Mouse (Mus musculus) midbrain, embryonic 12.5 days (tissue): ENCODE data around the gene Vezf1. TPM values are rescaled to one million over a fixed set of nuclear protein-coding genes. Genes with fewer than 3 reads are reported as not detected.

Experiments
- ATAC-seq: fragments of 200-750 bp; cut with Nextera tagmentation; 2 replicates; pipeline ENCODE4 v1.8.0; 2017; ENCODE audit warnings: low read depth, moderate TSS enrichment, moderate library complexity; ENCODE audit not compliant: low FRiP score
- H3K27ac ChIP-seq: fragments of 300-500 bp; sonication (generic); replicated peaks from 2 replicates; pipeline ENCODE4 v1.5.1; 2016; ENCODE audit warnings: mild to moderate bottlenecking
- H3K27me3 ChIP-seq: fragments of 300-500 bp; sonication (generic); 2 replicates; pipeline ENCODE4 v1.6.1; 2016; ENCODE audit warnings: mild to moderate bottlenecking
- H3K36me3 ChIP-seq: fragments of 300-500 bp; sonication (generic); 2 replicates; pipeline ENCODE4 v1.6.1; 2016
- H3K4me1 ChIP-seq: fragments of 300-500 bp; sonication (generic); 2 replicates; pipeline ENCODE4 v1.6.1; 2016
- H3K4me2 ChIP-seq: fragments of 300-500 bp; sonication (generic); replicated peaks from 2 replicates; pipeline ENCODE4 v1.6.1; 2016; ENCODE audit warnings: mild to moderate bottlenecking, moderate library complexity
- H3K4me3 ChIP-seq: fragments of 300-500 bp; sonication (generic); 2 replicates; pipeline ENCODE4 v1.5.1; 2016; ENCODE audit warnings: mild to moderate bottlenecking
- H3K9ac ChIP-seq: fragments of 300-500 bp; sonication (generic); replicated peaks from 2 replicates; pipeline ENCODE4 v1.6.1; 2016; ENCODE audit warnings: mild to moderate bottlenecking, moderate library complexity
- H3K9me3 ChIP-seq: fragments of 300-500 bp; sonication (generic); 2 replicates; pipeline ENCODE4 v1.6.1; 2016; ENCODE audit warnings: mild to moderate bottlenecking
- WGBS: fragments of 180-500 bp; shearing (Covaris S2); methylation state at CpG from one replicate; pipeline ENCODE4 v1.1.7; 2016; 5-methylcytosine and 5-hydroxymethylcytosine counted together
- polyA plus RNA-seq: library from polyadenylated mRNA; unstranded; fragments of >200 nt; fragmentation: Nextera tagmentation; extraction: Ambion mirVana; gene quantifications from 2 replicates; pipeline ENCODE4 v1.2.1, GENCODE M21; 2016

Gene Vezf1
- polyA plus RNA-seq, 1 experiment from 2014 or later, result 88.6 TPM

DNA sequence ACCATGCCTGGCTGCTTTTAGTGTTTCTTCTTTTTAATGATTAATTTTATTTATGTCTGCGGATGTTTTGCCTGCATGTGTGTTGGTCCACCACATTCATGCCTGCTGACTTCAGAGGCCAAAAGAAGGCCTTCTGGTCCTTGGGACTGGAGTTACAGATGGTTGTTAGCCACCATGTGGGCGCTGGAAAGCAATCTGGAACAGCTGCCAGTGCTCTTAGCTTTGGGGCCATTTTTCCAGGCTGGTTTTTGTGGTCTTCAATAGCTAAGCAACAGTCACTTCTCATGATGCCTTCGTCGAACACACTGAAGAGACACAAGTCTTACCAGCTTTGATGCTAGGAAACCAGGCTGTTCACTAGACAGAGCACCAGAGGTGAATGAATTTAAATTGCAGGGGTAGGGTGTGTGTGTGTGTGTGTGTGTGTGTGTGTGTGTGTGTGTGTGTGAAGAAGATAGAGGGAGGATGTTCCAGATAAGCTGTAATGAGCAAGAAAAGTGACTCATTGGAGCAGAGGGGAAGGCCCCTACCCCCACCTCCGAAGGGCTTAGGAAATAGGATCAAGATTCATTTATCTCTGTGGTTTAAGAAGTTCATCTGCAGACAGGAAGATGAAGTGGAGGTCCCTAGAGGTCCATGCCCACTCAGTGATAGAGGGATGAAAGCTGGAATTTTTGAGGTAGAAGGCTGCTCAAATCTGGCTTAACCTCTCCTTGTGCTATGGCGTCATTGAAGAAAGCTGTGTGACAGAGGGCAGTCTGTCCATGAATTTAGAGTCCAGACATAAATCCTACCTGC lies 37.6 kb downstream of the Vezf1 start:
- no peak for ATAC-seq
- H3K36me3 ChIP-seq, result no peaks in the 10 kb centered on the region
- no peaks in the 10 kb centered on the region for H3K27me3 ChIP-seq
- no peak overlapping the region for H3K4me3 ChIP-seq
- H3K9me3 ChIP-seq, result no peaks in the 10 kb centered on the region
- H3K4me2 ChIP-seq, result no peak overlapping the region
- WGBS, result 80% methylated on average over 6 of the region's 6 CpGs
- H3K4me1 ChIP-seq, result peaks cover 27% of the 10 kb centered on the region
- H3K9ac ChIP-seq, result no peak overlapping the region
- peak overlapping the region; percentile 21; the same call in 1 of the 2 replicates for H3K27ac ChIP-seq

DNA sequence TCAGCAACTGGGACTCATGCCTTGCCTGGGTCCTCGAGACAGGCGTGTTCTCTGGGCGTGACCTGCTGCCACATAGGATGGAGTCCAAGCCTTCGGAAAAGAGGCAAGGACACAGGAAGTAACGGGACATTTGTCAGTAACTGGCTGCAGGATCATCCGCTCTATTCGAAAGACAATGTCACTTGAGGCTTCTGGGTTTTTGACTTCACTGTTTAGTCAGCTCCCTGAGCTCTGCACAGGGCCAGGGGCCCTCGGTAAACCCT lies 38.1 kb downstream of the Vezf1 start:
- Histone ChIP-seq H3K4me1 (peaks cover 24% of the 10 kb centered on the region), H3K4me2 (no peak overlapping the region), H3K4me3 (no peak overlapping the region), H3K27ac (peak overlapping the region; percentile 21; the same call in 1 of the 2 replicates), H3K9me3 (no peaks in the 10 kb centered on the region), H3K27me3 (no peaks in the 10 kb centered on the region), H3K9ac (no peak overlapping the region), H3K36me3 (no peaks in the 10 kb centered on the region)
- ATAC-seq, result no peak
- 68% methylated on average over 8 of the region's 8 CpGs for WGBS

DNA sequence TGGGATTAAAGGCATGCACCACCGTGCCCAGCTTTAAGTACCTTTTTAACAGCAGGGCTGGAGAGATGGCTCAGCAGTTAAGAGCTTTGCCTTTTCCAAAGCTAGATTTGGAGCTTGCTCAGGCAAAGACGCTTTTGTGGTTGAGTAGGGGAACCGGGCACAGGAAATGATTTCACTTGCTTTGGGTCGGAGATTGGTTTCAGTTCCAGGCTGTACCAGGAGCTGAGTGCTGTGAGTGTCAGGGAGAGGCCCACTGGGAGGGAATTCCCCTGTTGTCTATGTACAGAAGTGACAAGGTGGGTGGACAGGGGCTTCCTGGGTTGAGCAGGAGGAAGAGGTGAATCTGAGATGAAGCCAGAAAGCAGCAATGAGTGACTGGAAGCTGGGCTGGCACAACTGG lies 39.3 kb downstream of the Vezf1 start:
- Histone ChIP-seq H3K4me1 (peaks cover 29% of the 10 kb centered on the region), H3K9me3 (no peaks in the 10 kb centered on the region), H3K4me3 (no peak overlapping the region), H3K27ac (no peak overlapping the region), H3K9ac (no peak overlapping the region), H3K27me3 (no peaks in the 10 kb centered on the region), H3K4me2 (no peak overlapping the region), H3K36me3 (no peaks in the 10 kb centered on the region)
- ATAC-seq, result no peak
- 82% methylated on average over 4 of the region's 4 CpGs for WGBS

DNA sequence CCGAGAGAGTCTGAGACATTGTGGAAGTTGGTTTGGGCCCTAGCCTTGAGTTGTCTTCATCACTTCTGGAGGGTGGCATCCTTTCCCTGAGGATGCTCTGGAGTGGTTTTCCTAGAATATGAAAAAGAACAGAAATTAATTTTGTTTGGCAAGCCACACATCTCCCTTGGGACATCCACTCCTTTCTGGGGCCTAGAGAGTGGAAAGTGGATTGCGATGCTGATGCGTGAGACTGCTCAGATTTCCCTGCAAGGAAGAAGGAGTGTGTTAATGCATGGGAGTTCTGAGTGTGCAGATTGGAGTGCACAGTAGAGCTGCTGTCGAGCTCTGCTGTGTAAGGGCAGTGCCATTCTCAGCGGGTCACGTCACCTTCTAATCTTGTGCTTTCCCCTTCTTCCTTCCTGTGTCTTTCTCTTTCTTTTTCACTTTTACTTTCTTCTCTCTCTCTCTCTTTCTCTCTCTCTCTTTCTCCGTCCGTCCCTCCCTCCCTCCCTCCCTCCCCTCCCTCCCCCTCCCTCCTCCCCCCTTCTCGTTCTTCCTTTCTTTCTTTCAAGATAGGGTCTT lies 42.0 kb downstream of the Vezf1 start:
- peaks cover 47% of the 10 kb centered on the region for H3K4me1 ChIP-seq
- H3K9ac ChIP-seq, result no peak overlapping the region
- no peaks in the 10 kb centered on the region for H3K9me3 ChIP-seq
- no peak overlapping the region for H3K27ac ChIP-seq
- no peaks in the 10 kb centered on the region for H3K27me3 ChIP-seq
- no peak overlapping the region for H3K4me2 ChIP-seq
- no peak for ATAC-seq
- no peaks in the 10 kb centered on the region for H3K36me3 ChIP-seq
- 74% methylated on average over 9 of the region's 9 CpGs for WGBS
- no peak overlapping the region for H3K4me3 ChIP-seq

DNA sequence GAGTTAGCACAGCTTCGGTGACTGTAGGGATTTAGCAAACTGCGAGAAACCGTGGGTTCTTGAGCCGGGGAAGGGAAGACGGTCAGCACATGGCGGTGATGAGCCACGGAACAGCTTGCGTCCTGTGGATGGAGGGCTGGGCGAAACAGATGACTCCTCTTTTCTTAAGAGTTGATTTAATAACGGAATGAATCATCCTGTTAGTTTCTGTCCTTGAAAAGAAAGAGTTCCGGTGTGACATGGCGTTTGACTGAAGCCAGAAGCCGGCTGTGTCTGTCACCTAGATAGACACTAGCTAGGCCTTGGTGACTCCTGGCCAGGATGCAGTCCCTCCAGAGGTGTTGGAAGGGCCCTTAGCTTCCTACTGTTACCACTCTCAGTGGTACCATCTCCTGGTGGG lies 44.0 kb downstream of the Vezf1 start:
- Histone ChIP-seq H3K9ac (no peak overlapping the region), H3K27ac (no peak overlapping the region), H3K4me1 (peaks cover 46% of the 10 kb centered on the region), H3K36me3 (no peaks in the 10 kb centered on the region), H3K9me3 (no peaks in the 10 kb centered on the region), H3K27me3 (no peaks in the 10 kb centered on the region), H3K4me2 (no peak overlapping the region), H3K4me3 (no peak overlapping the region)
- ATAC-seq, result no peak
- WGBS, result 57% methylated on average over 13 of the region's 13 CpGs

DNA sequence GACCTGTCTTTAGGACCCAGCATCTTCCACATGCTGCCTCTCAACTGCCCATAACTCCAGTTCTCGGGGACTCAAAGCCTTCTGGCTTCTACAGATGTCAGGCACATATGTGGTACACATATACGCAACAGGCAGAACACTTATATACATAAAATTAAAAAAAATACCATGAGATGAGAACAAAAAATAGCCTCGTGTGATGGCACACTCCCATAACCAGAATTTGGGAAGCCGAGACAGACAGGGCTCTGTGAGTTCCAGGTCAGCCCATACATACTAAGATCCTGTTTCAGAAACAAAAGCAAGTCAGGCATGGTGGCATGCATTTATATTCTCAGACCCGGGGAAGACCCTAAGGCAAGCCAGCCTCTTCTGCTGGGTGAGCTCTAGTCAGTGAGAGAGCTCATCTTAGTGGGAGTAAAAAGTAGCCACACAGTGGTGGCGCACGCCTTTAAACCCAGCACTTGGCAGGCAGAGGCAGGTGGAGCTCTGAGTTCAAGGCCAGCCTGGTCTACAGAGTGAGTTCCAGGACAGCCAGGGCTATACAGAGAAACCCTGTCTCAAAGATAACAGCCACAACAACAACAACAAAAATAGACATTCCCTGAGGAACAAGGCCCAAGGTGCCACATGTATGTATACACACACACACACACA lies 44.7 kb downstream of the Vezf1 start:
- ATAC-seq, result no peak
- WGBS, result 77% methylated on average over 7 of the region's 7 CpGs

DNA sequence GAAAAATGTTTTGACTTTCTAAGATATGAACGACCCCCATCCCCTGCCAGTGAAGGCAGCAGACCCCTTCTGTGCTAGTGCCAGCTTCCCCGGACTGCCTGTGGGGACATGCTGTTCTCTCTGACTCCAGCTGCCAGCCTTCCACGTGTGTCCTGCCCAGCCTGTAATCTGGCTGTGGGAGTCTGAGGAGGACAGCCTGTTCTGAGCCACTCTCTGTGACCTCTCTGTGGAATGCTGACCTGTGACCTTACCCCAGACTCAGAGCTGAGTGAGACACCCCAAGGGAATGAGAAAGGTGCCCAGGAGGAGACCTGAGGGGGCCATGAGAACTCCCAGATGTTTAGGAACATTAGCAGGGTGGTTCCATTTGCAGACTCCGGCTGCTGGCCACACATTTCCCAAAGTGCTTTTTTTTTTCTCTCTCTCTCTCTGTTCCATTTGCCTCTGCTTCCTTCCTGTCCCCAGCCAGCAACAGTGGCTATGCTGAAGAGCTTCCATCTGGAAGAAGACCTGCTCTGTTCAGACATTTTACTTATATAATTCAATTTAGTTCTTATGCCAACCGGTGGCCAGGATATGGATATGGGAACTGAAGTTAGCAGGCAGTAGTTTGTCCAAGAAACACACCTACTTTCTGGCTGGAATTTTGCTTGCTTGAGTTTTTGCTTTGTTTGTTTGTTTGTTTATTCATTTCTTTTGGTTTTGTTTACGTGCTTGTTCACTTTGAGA lies 45.6 kb downstream of the Vezf1 start:
- Histone ChIP-seq H3K4me3 (no peak overlapping the region), H3K4me2 (no peak overlapping the region), H3K36me3 (no peaks in the 10 kb centered on the region), H3K4me1 (peaks cover 57% of the 10 kb centered on the region), H3K27ac (0 out of 2 replicates have a peak overlapping the region, but pooled peaks have one; percentile 46), H3K27me3 (no peaks in the 10 kb centered on the region), H3K9ac (no peak overlapping the region), H3K9me3 (no peaks in the 10 kb centered on the region)
- WGBS, result 58% methylated on average over 6 of the region's 6 CpGs
- ATAC-seq, result no peak

More for the DNA sequence above, 44.7 kb downstream of the Vezf1 start:
- no peak overlapping the region for H3K27ac ChIP-seq
- H3K4me3 ChIP-seq, result no peak overlapping the region
- no peaks in the 10 kb centered on the region for H3K36me3 ChIP-seq
- no peaks in the 10 kb centered on the region for H3K27me3 ChIP-seq
- H3K9me3 ChIP-seq, result no peaks in the 10 kb centered on the region
- H3K4me2 ChIP-seq, result no peak overlapping the region
- peaks cover 54% of the 10 kb centered on the region for H3K4me1 ChIP-seq
- H3K9ac ChIP-seq, result no peak overlapping the region

DNA sequence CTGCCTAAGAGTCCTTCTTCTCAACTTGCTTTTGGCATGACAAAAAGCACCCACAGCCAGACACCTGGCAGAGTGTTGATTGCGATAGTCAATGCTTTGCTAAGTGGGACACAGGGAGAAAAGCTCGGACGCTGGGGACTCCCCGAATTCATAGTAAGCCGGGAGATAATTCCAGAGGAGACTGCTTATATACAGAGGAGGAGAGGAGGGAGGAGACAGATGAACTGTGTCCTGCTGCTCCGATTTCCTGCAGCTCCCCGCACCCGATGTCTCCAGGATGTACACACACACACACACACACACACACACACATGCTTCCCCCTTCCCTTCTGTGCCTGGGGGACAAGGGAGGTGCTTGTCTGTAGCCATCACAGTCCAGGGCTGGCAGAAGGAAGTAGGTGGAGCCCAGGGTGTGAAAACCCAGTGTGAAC lies 46.8 kb downstream of the Vezf1 start:
- Histone ChIP-seq H3K36me3 (no peaks in the 10 kb centered on the region), H3K4me3 (no peak overlapping the region), H3K9me3 (no peaks in the 10 kb centered on the region), H3K27me3 (no peaks in the 10 kb centered on the region), H3K27ac (peak overlapping the region; percentile 46), H3K9ac (0 out of 2 replicates have a peak overlapping the region, but pooled peaks have one; percentile 28), H3K4me2 (no peak overlapping the region), H3K4me1 (peaks cover 65% of the 10 kb centered on the region)
- ATAC-seq, result no peak
- 59% methylated on average over 8 of the region's 8 CpGs for WGBS

DNA sequence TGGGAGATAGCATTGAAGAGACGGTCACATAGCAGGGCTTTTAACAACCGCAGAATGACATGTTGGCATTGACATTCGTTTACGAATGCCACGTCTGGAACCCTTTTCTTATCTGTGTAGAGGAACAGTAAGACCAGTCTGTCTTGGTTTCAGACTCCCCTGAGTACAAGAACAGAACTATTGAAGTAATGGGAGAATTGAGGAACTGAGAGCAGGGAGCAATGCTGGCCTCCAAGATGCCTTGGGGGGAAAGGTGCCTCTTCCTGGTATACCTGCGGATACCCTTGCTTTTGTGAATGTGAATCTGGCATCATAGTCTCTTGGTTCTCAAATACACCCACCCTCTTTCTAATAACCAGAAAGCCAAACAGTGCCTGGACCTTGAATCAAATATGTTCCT lies 48.5 kb downstream of the Vezf1 start:
- peaks cover 3% of the 10 kb centered on the region; the same call in 1 of the 2 replicates for H3K36me3 ChIP-seq
- H3K9ac ChIP-seq, result no peak overlapping the region
- H3K27ac ChIP-seq, result no peak overlapping the region
- H3K4me2 ChIP-seq, result no peak overlapping the region
- H3K9me3 ChIP-seq, result no peaks in the 10 kb centered on the region
- no peak overlapping the region for H3K4me3 ChIP-seq
- H3K4me1 ChIP-seq, result peaks cover 72% of the 10 kb centered on the region
- H3K27me3 ChIP-seq, result no peaks in the 10 kb centered on the region
- WGBS, result 93% methylated on average over 6 of the region's 6 CpGs
- no peak for ATAC-seq

DNA sequence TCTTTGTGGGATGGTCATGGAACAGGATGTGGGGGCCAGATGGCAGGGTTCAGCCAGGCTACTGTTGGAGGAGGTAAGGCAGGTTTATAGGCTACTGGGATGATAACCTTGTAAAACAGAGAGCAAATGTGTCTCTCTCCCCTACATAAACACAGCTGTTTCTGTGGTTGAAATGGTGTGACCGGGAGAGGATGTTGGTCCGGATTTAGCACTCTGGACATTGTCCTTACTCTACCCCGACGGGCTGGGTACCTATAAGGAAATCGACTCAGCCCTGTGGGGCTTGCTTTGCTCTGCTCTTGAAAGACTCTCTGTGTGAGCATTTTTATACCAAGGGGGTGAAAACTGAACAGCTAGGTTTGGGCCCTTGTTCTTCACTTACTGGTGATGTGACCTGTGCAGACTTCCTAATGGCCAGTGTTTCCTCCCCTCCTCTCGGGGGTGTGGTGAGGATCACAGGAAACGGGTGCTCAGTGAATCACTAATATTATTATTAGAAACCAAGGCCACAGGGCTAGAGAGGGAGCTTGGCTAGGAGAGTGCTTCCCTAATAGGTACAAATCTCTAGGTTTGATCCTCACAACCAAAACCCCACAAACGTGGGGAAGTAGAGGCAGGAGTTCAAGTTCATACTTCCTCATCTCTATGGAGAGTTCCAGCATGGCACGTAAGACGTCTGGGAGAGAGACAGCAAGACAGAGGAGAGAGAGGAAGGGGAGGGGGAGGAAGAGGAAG lies 49.4 kb downstream of the Vezf1 start:
- Histone ChIP-seq H3K27ac (peak overlapping the region; percentile 95), H3K4me3 (no peak overlapping the region), H3K9ac (peak overlapping the region; percentile 43; the same call in 1 of the 2 replicates), H3K4me1 (peaks cover 79% of the 10 kb centered on the region), H3K27me3 (no peaks in the 10 kb centered on the region), H3K4me2 (no peak overlapping the region), H3K9me3 (no peaks in the 10 kb centered on the region), H3K36me3 (peaks cover 3% of the 10 kb centered on the region; the same call in 1 of the 2 replicates)
- ATAC-seq, result no peak
- 62% methylated on average over 10 of the region's 10 CpGs for WGBS

DNA sequence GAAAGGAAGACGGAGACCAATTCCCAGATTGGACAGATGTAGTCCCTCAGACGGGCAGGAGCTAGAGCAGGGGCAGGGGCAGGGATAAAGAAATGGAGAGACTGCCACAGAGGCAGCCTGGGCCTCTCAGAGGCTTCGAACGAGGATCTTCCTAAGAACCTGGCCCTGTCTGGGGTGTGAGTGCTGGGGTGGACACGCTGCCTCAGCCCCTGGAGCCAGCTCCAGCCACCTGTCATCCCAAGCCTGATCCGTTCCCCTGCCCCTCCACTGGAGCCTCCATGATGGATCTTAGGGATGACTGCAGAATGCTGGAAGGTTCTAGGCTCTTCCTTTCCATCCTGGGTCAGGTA lies 50.0 kb downstream of the Vezf1 start:
- Histone ChIP-seq H3K27ac (peak overlapping the region; percentile 95), H3K4me2 (no peak overlapping the region), H3K9me3 (no peaks in the 10 kb centered on the region), H3K4me3 (no peak overlapping the region), H3K9ac (peak overlapping the region; percentile 43), H3K36me3 (peaks cover 3% of the 10 kb centered on the region; the same call in 1 of the 2 replicates), H3K27me3 (no peaks in the 10 kb centered on the region), H3K4me1 (peaks cover 84% of the 10 kb centered on the region)
- no peak for ATAC-seq
- 34% methylated on average over 6 of the region's 6 CpGs for WGBS
